Mouse (Mus musculus) embryo, embryonic 11.5 days (tissue): ENCODE data around the gene Cdc14a.

ENCODE experiments used
- DNase-seq: peaks from one replicate; pipeline ENCODE4 v3.0.0-alpha.2; 2012; ENCODE audit warnings: low read depth, low spot score

Gene Cdc14a

GRCm38 (mm10) chr3:116277146-116277545 is 146.7 kb downstream of the Cdc14a start:
- DNase-seq = no peak

DNA sequence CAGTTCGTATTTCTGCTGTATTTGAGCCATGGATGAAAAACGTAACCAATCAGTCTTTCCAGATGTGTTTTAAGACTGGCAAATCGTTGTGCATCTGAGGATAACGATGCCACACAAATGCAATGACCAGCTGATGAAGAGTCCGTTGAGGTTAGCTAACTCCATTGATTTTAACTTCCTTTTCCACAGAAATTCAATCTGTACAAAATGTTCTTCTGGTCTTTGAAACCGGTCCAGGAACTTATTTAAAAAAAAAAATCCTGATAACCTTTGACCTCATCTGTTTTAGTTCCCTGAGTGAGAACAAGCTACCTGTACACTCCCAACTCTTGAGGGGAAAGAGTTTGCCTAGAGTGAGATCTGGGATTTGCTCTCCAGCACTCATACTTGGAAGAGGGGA is 152.2 kb downstream of the Cdc14a start:
- no peak for DNase-seq

- DNase-seq = no peak
Measured at GRCm38 (mm10) chr3:116267036-116267654, 156.7 kb downstream of the Cdc14a start.

- DNase-seq = no peak
Measured at GRCm38 (mm10) chr3:116266360-116266759, 157.5 kb downstream of the Cdc14a start.

- DNase-seq = no peak
Measured at GRCm38 (mm10) chr3:116263977-116264376, 159.9 kb downstream of the Cdc14a start.

GRCm38 (mm10) chr3:116263061-116263460 is 160.8 kb downstream of the Cdc14a start:
- DNase-seq = no peak

GRCm38 (mm10) chr3:116256104-116256503 is 167.7 kb downstream of the Cdc14a start:
- no peak for DNase-seq

- no peak for DNase-seq
Measured at GRCm38 (mm10) chr3:116253077-116253531, 170.7 kb downstream of the Cdc14a start, which contains the start of gene Gpr88. Gene Gpr88, minus strand, starts transcription at chr3:116253503.

- no peak for DNase-seq
Measured at GRCm38 (mm10) chr3:116252255-116253040, 171.4 kb downstream of the Cdc14a start.

GRCm38 (mm10) chr3:116251481-116252254 is 172.2 kb downstream of the Cdc14a start:
- DNase-seq = no peak

DNA sequence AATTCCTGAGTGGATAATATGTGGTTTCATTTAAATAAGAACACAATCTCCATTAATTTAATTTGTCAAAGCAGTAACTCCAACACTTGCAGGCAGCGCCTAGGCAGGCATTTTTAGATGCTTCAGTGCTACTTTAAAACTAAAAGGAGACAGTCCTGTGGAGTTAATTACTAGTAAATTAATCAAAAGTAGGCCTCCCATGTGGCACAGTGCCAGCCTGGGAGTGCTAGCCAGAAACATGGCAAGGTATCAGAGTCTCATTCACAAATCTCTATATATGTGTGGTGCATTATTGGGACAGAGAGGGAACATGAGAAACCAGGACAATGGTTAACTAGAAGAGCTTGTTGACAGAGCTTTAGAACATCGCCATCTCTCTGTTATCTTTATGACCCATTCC is 174.8 kb downstream of the Cdc14a start:
- DNase-seq = no peak

DNA sequence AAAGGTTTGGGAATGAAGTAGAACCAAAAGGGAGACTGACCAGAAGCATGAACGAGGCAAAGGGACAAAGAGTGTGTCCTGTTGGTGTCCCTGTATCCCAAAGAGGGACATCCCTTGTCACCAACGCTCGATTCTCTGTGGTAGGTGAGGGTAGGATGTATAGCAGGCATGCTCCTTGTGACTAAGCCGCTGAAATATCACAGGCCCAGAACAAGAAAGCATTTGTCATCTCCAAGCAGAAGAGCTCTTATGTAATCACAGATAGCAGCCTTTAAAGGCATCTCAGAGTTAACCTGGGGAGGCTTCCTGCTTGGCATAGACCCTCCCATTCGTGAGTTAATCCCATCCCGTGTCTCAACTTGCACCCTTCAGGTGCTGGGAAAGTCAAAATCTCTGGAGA is 179.4 kb downstream of the Cdc14a start:
- DNase-seq = no peak

DNA sequence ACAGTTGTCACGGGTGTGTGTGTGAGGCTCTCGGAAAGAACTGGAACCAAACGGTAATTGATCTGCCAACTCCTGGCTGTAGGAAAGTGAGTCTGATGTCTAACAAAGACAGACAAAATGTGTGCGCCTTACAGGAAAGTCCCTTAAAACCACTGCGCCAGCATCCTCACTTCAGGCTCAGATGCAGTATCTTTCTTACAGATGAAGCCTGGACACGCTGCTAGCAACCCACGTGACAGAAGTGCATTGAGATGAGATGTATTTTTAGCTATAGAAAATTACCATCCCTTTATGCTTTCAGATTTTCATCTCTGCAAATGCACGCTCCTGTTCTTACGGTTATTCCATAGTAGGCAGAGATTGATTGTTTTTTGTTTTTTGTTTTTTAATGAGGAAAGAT is 181.1 kb downstream of the Cdc14a start:
- no peak for DNase-seq

DNA sequence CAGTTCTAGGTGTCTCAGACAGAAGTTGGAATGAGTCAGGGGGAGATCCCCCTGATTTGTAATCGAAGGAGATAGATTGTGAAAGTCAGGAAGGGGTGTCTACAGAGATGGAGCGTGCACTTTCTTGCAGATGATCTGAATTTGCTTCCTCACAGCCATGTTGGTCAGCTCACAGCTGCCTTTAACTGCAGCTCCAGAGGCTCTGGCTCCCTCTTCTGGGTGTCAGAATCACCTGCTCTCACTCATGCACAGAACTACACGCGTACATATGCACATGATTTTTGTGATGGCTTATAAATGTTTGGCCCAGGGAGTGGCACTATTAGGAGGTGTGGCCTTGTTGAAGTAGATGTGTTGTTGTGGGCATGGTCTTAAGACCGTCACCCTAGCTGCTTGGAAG is 186.3 kb downstream of the Cdc14a start:
- DNase-seq = no peak

DNA sequence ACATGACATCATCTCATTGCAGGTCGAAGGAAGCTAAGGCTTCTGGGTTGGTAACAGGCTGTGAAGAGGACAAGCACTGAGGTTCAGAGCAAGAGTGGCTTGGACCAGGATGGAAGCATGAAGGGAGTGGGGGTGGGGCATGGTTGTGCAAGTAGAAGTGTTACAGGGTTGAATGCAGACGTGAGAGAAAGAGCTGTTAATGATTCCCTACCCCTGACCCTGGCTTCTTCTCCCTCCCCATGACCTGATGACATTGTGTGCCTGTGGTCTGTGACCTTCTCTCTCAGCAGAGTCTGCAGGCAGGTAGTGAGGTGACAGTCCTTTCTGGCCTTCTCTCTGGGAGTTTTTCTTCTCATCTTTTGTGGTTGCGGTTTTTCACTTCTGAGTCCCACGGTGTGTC is 187.0 kb downstream of the Cdc14a start:
- no peak for DNase-seq

- DNase-seq = no peak
Measured at GRCm38 (mm10) chr3:116233515-116233914, 190.3 kb downstream of the Cdc14a start.

- DNase-seq = no peak
Measured at GRCm38 (mm10) chr3:116232763-116233162, 191.1 kb downstream of the Cdc14a start.

DNA sequence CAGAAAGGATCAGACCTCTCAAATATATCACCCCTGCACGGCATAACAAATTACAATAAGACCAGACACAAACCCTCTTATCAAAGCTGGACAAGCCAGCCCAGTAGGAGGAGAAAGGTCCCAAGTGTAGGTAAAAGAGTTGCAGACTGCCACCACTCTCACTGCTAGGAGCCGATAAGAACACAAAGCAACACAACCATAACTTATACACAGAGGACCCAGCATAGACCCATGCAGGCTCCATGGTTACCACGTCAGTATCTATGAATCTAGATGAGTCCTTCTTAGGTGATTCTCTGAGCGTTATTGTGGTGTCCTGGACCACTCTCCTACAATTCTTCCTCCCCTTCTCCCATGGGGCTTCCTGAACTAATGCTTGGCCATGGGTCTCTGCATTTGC is 194.5 kb downstream of the Cdc14a start:
- no peak for DNase-seq

GRCm38 (mm10) chr3:116228360-116229245 is 195.2 kb downstream of the Cdc14a start:
- DNase-seq = no peak

DNA sequence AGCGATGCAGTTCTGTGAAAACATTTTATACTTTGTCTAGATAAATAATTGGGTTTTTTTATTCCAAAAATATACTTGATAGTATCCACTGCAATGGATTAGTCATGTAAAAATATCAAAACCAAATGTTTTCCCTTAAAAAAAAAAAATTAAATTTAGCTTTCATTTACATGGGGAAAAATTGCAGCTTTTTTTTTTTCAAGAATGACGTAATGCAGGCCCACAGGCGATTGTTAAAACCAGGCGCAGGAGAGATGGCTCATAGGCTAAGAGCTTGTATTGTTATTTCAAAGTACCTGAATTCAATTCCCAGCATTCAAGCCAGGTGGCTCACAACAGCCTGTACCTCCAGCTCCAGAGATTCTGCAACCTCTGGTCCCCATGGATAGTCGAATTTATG is 196.4 kb downstream of the Cdc14a start:
- no peak for DNase-seq

DNA sequence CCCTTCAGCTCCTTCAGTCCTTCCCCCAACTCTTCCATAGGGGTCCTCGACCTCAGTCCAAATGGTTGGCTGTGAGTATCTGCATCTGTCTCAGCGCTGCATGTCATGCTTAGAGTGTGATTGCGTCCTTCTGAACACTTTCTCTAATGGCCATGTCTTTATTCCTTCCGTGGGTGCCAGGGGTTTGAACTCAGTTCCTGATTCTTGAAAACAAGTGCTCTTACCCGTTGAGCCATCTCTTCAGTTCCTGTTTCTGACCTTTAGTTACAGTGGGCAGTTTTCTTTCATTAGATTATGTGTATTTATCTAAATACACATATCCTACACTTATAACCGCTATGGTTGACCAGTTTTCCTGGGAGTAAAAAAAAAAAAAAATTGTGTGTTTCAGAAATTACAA is 196.9 kb downstream of the Cdc14a start:
- DNase-seq = no peak
